In the genomic region with DNA sequence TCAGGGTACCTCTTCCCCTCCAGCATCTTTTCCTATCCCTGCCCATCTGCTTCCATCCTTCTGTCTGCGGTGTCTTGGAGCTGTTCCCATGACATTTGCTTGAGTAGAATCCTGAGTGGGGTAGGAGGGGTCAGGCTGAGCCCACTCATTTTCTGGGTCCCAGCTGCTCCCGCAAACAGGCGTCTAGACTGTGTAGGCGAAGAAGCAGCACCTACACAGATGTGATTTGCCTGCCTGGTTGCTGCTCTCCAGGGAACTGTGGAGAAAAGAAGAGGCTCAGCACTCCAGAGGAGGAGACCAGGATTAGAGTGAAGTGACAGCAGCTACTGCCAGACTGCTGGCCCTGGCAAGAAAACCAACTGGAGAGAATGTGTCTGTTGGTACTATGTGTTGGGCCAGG, we compare ENCODE assay signal across 10 mouse cellular contexts. TPM values are rescaled to one million over a fixed set of nuclear protein-coding genes. Genes with fewer than 3 reads are reported as not detected.
A peak's percentile ranks its signal among the peaks of the same experiment; 100 is the strongest.
DNase-seq lines count a peak whose midpoint lies in the region; ATAC-seq and TF ChIP-seq lines count a peak whose summit lies in the region.
"Had no signal": no experiment of that assay in that cellular context is flagged by ENCODE, and none has a peak within 500 bp of the region (broad histone marks: within the 10 kb centered on the region; RNA-seq: fewer than 3 reads in every experiment).

No protein-coding gene starts in this region.

- peaks cover 24% of the 10 kb centered on the region for H3K36me3 ChIP-seq in limb, embryonic 13.5 days
- peaks cover 44% of the 10 kb centered on the region for H3K36me3 ChIP-seq in limb, embryonic 10.5 days

- no peak for TF ChIP-seq CTCF in layer of hippocampus, adult 2 months (conservative IDR thresholded peaks at IDR 0.05)

- DNase-seq in limb, embryonic 10.5 days (ENCODE audit: low spot score), result no peak
- peak; percentile 86 for DNase-seq in cerebellum, adult 9-11 months
- DNase-seq in layer of hippocampus, adult 2 months (ENCODE audit: low spot score in 2 of 2), result peak; percentile 63 to 78
- DNase-seq in right cerebral cortex, postnatal 10 days (ENCODE audit: low spot score in 2 of 2), result peak; percentile 78 to 90
- no peak for DNase-seq in adrenal gland, adult 8-10 months
- DNase-seq in testis, postnatal 14 days (ENCODE audit: low spot score), result no peak
- DNase-seq: liver, embryonic 13.5 days; retina, postnatal 1 day; thymus, adult 2 months had no signal

- no peaks in the 10 kb centered on the region for H3K27me3 ChIP-seq in limb, embryonic 13.5 days
- no peaks in the 10 kb centered on the region for H3K27me3 ChIP-seq in limb, embryonic 10.5 days (ENCODE audit: low read depth, poor library complexity, severe bottlenecking)
- H3K27me3 ChIP-seq: liver, embryonic 13.5 days had no signal

- no peak overlapping the region for H3K27ac ChIP-seq in limb, embryonic 13.5 days
- no peak overlapping the region for H3K27ac ChIP-seq in limb, embryonic 10.5 days
- peak overlapping the region; percentile 56; the same call in 1 of the 2 replicates for H3K27ac ChIP-seq in layer of hippocampus, adult 2 months
- H3K27ac ChIP-seq: liver, embryonic 13.5 days had no signal

- ATAC-seq in limb, embryonic 13.5 days (ENCODE audit: low FRiP score, low read depth), result no peak

- WGBS in limb, embryonic 13.5 days, result 86% methylated on average over 4 of the region's 4 CpGs
- 94% methylated on average over 4 of the region's 4 CpGs for WGBS in limb, embryonic 10.5 days

- peak overlapping the region; percentile 8; the same call in 1 of the 2 replicates for H3K9ac ChIP-seq in limb, embryonic 13.5 days
- H3K9ac ChIP-seq: liver, embryonic 13.5 days had no signal

- peaks cover 8% of the 10 kb centered on the region; the same call in 1 of the 2 replicates for H3K9me3 ChIP-seq in limb, embryonic 13.5 days
- H3K9me3 ChIP-seq in limb, embryonic 10.5 days (replicated peaks), result no peaks in the 10 kb centered on the region
- H3K9me3 ChIP-seq: liver, embryonic 13.5 days had no signal

- H3K4me3 ChIP-seq in limb, embryonic 13.5 days, result no peak overlapping the region
- H3K4me3 ChIP-seq in limb, embryonic 10.5 days, result no peak overlapping the region
- no peak overlapping the region for H3K4me3 ChIP-seq in layer of hippocampus, adult 2 months
- H3K4me3 ChIP-seq: liver, embryonic 13.5 days had no signal

- H3K4me1 ChIP-seq in limb, embryonic 13.5 days, result peaks cover 8% of the 10 kb centered on the region; the same call in 1 of the 2 replicates
- peaks cover 14% of the 10 kb centered on the region; the same call in 1 of the 2 replicates for H3K4me1 ChIP-seq in limb, embryonic 10.5 days

- no peak overlapping the region for H3K4me2 ChIP-seq in limb, embryonic 13.5 days (replicated peaks)
- H3K4me2 ChIP-seq: liver, embryonic 13.5 days had no signal

RNA-seq across cellular contexts. Expression of a gene that starts 14.9 kb away (rescaled TPM):
- polyA plus RNA-seq in limb, embryonic 13.5 days (2015; fragmentation: Nextera tagmentation; extraction: Ambion mirVana), result 38.7 and 39.0 TPM in 2 replicates
- polyA plus RNA-seq in limb, embryonic 10.5 days (2016; fragmentation: Nextera tagmentation; extraction: Ambion mirVana), result 48.2 and 52.1 TPM in 2 replicates
- total RNA-seq in layer of hippocampus, adult 2 months (2021), result 10 to 100 TPM; 24.8 to 26.6 TPM
- 10 to 100 TPM; 33.9 to 38.7 (median 37.6) TPM for total RNA-seq in adrenal gland, adult 8-10 months (2022)

RNA-seq across cellular contexts. Expression of a gene that starts 22.2 kb away (rescaled TPM):
- polyA plus RNA-seq in limb, embryonic 13.5 days (2015; fragmentation: Nextera tagmentation; extraction: Ambion mirVana), result 44.7 and 46.3 TPM in 2 replicates
- 41.3 and 48.0 TPM in 2 replicates for polyA plus RNA-seq in limb, embryonic 10.5 days (2016; fragmentation: Nextera tagmentation; extraction: Ambion mirVana)
- total RNA-seq in layer of hippocampus, adult 2 months (2021), result 10 to 100 TPM; 13.4 to 13.8 TPM
- 10 to 100 TPM; 22.3 to 33.2 (median 30.7) TPM for total RNA-seq in adrenal gland, adult 8-10 months (2022)

RNA-seq across cellular contexts. Expression of a gene that starts 28.9 kb away (rescaled TPM):
- 74.5 and 77.5 TPM in 2 replicates for polyA plus RNA-seq in limb, embryonic 13.5 days (2015; fragmentation: Nextera tagmentation; extraction: Ambion mirVana)
- polyA plus RNA-seq in limb, embryonic 10.5 days (2016; fragmentation: Nextera tagmentation; extraction: Ambion mirVana), result 72.7 and 82.2 TPM in 2 replicates
- 1 to 10 TPM; 3.3 to 3.6 TPM for total RNA-seq in layer of hippocampus, adult 2 months (2021)
- total RNA-seq in adrenal gland, adult 8-10 months (2022), result 10 to 100 TPM; 21.1 to 32.2 (median 27.0) TPM

RNA-seq across cellular contexts. Expression of a gene that starts 44.6 kb away (rescaled TPM):
- 9.3 and 10.5 TPM in 2 replicates for polyA plus RNA-seq in limb, embryonic 13.5 days (2015; fragmentation: Nextera tagmentation; extraction: Ambion mirVana)
- 2.9 and 4.7 TPM in 2 replicates for polyA plus RNA-seq in limb, embryonic 10.5 days (2016; fragmentation: Nextera tagmentation; extraction: Ambion mirVana)
- under 1 TPM; 0.59 to 0.81 TPM for total RNA-seq in layer of hippocampus, adult 2 months (2021)
- total RNA-seq in adrenal gland, adult 8-10 months (2022), result 1 to 10 TPM; 2.7 to 5.0 (median 4.3) TPM

Comparison
In these comparisons a context has a peak if more than half of its experiments do, and no peak if none do; other contexts are left out.
1. DNase-seq: peak in cerebellum, adult 9-11 months (single experiment), layer of hippocampus, adult 2 months (2 of 2) and right cerebral cortex, postnatal 10 days (2 of 2); none in limb, embryonic 10.5 days (single experiment), adrenal gland, adult 8-10 months (single experiment) and testis, postnatal 14 days (single experiment).
2. RNA of a gene that starts 28.9 kb away (total RNA-seq): 21.1 to 32.2 TPM in adrenal gland, adult 8-10 months; 3.3 to 3.6 TPM in layer of hippocampus, adult 2 months; every median in the first group is over 4 times any median in the second.